Mouse (Mus musculus): ENCODE data around the gene Fat3.

The Fat3 gene

DNA sequence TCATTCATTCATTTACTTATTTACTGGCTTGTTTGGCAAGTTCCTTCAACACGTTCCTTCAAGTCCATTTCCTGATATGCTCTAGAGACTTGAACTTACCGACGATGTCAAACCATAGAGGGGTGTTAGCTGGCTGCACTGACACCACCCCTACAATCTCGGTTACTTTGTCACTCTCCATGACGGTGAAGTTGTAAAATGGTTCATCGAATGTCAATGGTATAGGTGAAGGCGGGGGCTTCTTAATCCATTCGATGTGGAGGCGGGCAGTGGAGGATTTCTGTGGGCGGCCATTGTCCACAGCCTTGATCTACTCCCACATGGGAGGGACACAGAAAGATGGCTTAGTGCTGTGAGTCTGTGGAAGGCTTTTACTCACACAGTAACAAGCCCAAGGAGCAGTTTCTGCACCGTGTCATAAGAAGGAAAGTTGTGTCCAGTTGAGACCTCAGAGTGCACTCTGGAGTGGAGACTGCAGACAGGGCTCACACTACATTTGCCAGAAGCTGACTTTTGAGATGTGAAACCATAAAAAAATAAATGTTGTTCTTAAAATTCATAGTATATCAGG, 471.3 kb downstream of the Fat3 start:
- no peak for DNase-seq (ENCODE audit: extremely low read depth, low read depth, low spot score)

DNA sequence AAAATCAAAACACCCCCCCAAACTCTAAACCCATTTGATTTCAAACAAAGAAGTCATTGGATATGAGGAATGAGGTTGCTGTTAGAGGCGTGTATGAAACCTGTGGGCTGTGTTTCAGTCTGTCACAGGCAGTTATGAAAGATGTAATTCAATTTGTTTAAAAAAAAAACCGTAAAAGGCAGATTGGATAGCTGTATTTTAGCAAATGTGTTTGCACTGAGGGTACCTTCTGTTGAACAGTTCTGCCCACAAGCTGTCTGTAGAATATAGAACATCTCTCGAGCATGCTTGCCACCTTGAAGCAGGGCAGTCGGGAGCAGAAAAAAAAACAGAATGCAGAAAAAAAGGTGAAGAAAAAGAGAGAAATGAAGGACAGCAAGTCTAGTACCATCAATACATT, 472.0 kb downstream of the Fat3 start:
- no peak for DNase-seq (ENCODE audit: extremely low read depth, low read depth, low spot score)

DNA sequence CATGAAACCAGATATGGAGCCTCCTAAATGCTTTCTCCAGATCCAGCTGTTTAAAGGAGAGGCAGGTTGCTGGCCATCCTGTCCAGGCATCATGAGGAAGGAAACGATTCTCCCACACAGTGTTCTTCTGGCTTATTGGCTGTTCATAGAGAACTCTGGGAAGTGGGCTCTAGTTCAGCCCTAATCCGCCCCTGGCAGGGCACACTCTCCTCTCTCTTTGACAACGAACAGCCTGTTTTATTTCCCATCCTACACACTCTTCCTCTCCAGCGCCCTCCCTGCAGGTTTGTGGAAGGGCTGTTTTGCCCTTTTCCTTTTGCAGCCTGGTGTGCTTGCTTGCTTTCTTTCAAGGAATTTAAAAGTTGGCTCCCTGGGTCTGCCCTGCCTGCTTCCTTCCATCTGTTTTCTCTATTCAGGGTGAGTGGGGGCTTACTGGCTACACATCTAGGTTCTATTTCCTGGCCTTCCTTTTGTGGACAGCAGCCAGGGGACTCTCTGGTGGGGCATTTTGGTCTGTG, 472.6 kb downstream of the Fat3 start:
- DNase-seq (ENCODE audit: extremely low read depth, low read depth, low spot score) = no peak

DNA sequence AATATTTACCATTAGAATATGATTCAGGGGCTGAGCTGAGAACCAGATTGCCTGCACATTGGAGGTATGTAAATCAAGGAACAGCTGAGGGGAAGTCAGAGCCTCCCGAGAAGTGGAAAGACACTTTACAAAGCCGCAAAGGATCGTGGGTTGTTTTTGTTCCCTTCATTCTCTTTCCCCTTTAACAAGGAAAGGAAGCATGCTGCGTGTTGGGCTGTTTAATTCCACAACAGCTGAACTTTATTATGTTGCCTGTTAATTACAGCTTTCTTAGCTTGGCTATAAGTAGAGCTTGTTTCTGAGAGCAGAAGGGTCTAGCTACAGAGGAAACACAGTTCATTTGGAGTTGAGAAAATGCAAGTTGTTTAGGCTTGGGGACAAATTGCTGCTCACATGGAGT, 475.0 kb downstream of the Fat3 start:
- no peak for DNase-seq (ENCODE audit: extremely low read depth, low read depth, low spot score)

DNA sequence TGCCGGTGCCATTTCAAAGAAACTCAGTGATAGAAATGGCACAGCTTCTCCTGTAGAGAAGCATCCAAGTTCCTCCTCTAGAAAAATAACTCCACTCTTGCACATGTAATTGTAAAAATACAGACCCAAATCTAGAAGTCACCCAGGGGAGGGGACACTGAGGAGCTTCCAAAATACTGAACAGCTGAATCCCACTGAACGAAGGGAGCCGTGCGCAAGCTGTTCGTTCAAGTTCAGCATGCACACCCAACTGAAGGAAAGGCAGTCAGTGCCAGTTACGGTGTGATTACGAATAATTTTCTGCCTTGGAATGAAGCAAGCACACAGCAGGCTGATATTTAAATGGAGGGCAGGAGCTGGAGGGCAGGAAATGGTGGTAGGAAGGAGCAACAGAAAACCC, 476.4 kb downstream of the Fat3 start:
- DNase-seq (ENCODE audit: extremely low read depth, low read depth, low spot score) = no peak

DNA sequence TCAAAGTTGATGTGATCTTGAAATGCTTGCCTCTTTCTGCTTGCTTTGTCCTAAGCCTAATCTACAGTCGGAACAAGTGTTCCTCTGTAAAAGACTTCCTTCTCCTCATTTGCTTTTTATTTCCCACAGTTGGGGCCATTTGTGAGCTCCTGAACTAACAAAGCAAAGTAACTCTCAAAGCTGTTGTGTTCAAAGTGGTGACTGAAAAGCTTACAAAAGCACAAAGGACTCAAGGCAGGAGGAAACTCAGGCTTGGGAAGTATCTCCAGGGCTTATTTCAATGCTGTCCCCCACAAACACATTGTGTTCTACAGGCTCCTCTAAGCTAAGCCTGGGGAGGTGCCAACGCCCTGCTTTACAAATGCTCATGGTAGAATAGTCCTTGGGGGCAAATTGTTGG, 487.0 kb downstream of the Fat3 start:
- DNase-seq (ENCODE audit: extremely low read depth, low read depth, low spot score) = no peak

DNA sequence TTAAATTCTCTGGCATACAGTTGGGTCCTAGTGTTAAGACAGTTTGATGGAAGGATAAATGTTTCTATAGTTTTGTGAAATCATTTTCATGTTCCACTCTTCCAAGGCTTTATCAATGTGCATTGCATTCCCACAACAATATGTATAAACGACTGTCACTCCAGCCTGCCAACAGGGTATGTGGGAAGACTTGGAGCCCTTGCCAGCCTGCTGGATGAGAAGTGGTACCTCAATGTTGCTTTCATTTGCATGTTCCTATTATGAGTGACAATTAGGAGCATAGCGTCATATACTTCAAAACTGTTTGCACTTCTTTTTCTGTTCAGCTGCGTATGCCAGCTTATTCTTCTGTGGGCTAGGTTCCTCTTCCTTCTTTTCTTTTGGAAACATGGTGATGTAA, 489.7 kb downstream of the Fat3 start:
- no peak for DNase-seq (ENCODE audit: extremely low read depth, low read depth, low spot score)

DNA sequence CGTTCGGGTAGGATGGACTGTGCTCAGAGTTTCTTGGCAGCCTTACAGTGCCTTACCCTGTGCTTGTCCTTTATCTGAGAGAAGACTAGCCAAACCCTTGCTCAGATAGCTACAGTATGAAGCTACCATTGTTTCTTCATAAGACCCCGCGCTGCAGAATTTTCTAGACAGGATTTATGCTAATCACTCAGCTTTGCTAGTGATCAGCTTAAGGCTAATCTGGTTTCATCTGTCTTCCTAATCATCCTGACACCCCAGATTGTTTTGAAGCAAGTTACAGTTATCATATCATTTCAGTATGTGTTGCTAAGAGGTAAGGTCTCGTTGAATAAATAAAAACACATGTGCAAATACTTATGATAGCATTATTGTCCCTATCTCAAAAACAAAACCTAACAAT, 493.6 kb downstream of the Fat3 start:
- no peak for DNase-seq (ENCODE audit: extremely low read depth, low read depth, low spot score)

DNA sequence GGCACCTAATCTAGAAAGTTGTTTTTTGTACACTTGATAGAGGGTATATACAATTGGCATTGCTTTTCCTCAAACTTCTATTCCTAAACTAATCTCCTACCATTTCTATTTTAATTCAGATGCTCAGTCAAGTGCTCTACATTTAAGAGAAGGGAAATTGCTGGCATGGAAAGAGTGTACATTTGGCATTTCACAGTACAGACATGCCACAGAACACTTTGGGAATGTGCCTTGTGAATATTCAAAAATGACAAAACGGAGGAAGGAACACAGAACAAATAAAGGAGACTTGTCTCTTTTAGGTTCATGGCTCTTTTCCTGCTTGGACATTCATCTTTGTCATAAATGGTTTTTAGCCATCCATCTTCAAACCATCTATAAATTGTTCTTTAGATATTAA, 498.1 kb downstream of the Fat3 start:
- no peak for DNase-seq (ENCODE audit: extremely low read depth, low read depth, low spot score)

DNA sequence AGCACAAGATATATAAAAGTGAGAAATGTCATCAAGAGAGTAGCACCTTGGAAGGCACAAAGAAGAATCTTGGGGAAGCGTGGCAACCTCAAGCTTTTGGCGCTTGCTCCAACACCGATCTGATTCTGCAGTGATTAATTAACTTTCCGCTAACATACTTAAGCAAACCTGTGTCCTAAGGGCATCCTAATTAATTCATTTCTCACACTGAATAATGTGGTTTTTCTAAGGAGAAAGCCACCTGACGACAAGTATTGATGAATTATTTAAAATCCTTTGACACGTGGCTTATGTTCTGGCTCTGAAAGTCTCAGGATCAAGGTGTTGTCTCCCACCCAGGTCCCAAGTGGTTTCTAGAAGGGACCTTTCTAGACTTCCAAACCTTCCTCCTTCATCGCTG, 506.3 kb downstream of the Fat3 start:
- DNase-seq (ENCODE audit: extremely low read depth, low read depth, low spot score) = no peak

DNA sequence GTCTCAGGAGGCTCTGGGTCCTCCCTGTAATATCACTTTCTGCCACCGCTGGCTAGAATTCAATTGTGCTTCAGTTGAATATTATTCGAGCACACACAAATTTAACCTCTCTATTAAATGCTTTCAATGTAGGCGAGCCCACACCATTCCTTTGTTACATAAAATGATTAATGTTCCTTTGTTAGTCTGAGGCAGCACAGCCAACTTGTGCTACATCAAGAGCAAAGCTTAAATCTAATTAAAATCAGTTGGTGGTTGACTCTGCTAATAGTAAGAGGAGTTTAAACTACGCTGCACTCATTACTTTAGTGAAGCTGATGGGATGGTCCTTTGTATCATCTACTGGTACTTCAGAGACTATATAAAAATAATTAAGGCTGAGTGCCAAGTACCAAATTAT, 506.9 kb downstream of the Fat3 start:
- no peak for DNase-seq (ENCODE audit: extremely low read depth, low read depth, low spot score)

DNA sequence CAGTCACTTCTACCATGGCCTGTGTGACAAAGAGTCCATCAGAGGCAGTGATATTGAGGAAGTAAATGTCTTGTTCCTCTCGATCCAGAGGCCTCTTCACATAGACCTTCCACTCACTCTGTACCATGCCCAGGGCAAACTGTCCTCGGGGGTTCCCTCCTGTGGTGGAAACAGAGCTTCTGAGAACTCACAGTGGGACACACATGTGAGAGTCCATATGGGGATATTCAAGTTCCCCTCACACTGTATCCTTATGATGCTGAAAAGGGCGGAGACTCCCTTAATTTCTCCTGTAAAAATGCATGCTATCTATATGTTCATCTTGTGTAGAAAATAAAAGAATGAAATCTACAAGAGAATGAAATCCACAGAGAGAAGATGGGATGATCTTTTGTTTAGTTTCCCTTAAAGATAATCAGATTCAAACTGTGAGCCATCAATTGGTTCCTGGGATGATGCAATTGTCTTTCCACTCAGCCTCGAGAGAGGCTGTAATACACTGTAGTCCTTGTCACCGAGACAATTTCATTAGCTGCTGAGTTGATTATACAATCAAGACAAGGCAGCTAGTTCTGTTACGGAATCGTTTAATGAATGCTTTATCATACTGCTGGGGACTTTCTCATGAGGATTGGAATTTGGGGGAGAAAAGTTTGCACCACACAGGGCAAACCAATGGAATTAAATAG, 508.8 kb downstream of the Fat3 start:
- DNase-seq (ENCODE audit: extremely low read depth, low read depth, low spot score) = no peak

DNA sequence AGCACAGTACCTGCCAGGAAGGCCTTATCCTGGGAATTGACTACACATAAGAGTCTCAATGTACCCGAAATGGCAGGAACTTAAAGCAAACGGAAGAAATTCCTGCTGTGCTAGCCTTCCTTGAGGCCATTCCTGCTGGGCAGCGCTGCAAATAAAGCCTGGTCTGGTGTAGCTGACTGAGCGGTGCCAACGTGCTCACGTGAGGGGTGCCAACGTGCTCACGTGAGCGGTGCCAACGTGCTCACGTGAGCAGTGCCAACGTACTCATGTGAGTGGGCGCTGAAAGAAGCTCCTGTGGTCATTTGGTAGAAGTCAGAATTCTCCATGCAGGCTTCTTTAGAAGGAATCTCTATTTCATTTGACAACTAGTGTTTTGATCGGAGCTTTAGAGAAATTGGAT, 522.8 kb downstream of the Fat3 start:
- no peak for DNase-seq (ENCODE audit: extremely low read depth, low read depth, low spot score)

DNA sequence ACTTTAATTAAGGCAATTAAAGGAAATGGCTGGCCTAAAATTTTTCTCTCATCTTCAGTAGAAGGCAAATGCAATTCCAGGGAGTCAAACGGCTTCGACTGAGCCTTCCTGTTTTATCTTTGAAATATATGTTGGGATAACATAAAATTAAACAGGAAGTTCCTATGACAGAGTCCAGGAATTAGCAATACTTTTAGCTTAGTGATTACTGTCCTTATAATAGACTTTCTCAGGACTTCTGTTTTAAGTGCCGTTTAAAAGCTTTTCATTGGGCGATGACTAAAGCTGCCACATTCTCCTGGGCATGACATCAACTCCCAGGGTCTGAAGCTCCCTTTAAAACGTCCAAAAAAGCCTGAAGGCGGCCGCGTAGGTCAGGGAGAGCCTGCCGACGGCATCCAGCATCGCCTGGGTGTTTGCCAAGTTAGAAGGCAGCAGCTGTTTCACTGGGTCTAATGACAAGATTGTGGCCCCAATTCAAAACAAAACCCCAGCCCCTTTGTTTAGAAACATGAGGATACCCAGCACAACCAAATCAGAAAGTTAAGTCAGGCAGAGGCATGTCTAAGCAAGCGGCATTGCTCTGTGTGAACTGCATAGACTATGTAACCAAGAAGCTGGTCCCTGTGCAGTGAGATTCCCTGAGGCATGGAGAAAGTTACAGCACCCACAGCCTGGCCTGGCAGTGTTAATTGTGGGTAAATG, 524.0 kb downstream of the Fat3 start:
- no peak for DNase-seq (ENCODE audit: extremely low read depth, low read depth, low spot score)

DNA sequence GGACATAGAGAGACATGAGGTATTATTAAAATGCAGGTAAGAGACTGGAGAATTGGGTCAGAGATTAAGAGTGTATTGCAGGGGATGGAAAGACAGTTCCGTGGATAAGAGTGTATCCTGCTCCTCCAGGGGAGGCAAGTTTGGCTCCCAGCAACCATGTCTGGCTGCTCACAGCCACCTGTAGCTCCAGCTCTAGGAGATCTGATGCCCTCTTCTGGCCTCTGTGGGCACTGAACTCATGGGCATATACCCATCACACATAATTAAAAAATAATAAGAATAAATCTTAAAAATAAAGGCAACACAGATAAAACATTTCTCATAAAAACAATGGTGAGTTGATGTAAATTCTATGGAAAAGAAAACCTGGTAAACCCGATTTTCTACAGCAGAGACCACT, 525.1 kb downstream of the Fat3 start:
- no peak for DNase-seq (ENCODE audit: extremely low read depth, low read depth, low spot score)

DNA sequence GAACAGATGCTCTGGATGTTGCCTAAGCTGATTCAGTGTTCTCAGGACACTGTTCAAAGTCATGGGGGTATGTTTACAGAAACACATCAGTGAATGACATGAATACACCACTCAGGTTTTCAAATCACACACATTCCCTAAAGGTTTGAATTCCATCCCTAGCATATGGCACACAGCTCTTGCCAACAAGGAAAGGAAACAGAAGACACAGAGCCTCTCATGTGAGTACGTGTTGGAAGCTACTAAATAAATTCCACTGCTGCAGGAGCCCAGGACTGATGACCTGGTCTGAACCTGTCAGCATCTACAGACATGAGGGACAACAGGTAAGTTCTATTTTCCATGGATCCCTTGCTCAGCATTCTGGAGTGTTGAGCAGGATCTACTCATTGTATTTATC, 528.9 kb downstream of the Fat3 start:
- DNase-seq (ENCODE audit: extremely low read depth, low read depth, low spot score) = no peak

DNA sequence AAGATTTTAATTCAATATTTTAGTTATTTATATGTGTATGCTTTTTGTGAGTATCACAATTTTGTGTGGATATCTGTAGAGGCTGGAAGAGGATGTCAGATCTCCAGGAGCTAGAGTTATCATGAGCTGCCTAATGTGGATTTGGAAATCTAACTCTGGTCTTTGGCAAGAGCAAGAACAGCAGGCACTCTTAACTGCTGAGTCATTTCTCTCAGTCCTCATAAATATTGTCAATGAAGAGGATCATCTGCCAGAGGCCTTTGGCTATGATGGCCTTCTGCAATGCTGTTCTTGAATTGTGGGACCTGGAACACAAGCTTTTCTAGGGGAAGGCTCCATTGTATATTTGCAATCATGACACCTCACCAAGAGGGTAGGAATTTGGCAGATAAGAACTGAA, 529.7 kb downstream of the Fat3 start:
- DNase-seq (ENCODE audit: extremely low read depth, low read depth, low spot score) = peak; percentile 56

DNA sequence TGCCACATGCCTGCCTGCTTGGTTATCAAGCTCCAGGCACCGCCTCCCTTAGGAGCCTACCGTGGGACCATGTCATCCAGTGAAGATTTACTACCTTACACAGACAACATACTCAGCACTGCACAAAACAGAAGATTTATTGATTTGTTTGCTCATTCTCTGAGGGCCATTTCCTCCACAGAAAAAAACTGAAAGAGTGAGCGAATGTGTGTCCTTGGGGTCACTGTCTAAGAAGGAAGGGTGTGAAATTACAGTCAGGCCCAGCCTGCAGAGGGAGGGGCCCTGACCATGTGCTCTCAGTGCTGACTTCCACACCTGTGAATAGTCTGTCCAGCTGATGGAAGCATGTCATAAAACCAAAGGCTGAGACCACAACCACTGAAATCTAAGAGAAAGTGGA, 536.9 kb downstream of the Fat3 start:
- no peak for DNase-seq (ENCODE audit: extremely low read depth, low read depth, low spot score)

DNA sequence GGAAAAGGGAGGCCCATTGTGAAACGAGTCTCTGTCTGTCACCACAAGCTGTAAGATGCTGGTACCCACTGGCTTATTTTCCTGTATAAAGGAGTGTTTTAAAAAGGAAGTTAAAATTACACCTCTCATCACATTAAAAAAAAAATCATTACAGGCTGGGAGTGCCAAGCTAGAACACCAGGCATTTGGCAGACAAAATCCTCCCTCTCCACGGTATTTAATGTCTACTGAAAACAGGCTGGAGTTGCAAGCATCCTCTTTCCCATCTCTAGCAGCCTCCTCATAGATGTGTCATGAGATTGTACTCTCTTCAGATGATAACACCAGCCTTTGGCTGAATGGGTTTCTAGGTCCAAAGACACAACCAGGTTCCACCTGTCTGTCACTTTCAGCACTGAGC, 538.2 kb downstream of the Fat3 start:
- DNase-seq (ENCODE audit: extremely low read depth, low read depth, low spot score) = no peak

DNA sequence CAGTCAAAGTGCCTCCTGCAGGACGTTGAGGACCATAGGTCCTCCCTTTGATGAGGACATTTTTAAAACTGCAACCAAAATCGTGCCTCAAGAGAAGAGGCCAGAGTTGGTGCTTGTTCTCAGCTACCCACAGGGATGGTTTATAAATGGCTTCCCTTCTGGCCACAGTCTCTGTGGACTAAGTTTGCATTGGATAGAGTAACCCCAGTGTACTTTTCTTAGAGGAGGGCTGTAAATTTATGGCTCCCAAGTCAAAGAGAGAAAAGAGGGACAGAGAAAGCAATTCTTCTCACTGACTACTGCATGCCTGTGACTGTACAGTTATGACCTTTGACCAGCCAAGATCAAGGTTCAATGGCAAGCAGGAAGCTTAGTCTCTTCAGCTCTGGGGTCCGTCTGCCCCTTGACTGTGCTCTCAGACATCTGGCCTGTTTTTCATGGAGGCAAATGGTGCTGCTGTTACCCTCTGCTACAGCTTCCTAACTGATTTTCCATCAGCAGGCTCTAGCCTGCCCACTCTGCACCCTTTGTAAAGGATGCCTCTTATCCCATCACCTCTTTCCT, 542.8 kb downstream of the Fat3 start:
- DNase-seq (ENCODE audit: extremely low read depth, low read depth, low spot score) = no peak

DNA sequence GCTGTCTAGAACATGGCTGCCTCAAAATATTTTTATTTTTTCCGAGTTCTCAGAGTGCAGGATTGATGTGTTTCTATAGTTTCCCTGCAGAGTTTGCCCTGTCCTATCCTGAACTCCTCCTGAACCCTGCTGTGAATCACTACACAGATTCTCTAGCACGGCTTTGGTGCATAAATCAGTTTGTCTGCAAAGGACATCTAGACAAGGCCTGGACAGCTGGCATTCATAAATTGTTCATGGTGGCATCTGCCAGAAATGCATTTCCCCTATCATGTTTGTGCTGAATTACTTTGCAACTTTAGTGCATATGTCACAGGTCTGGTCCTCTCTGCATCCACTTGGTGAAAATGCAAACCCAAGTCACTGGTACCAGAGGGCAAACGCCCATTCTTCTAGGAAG, 543.3 kb downstream of the Fat3 start:
- DNase-seq (ENCODE audit: extremely low read depth, low read depth, low spot score) = no peak

DNA sequence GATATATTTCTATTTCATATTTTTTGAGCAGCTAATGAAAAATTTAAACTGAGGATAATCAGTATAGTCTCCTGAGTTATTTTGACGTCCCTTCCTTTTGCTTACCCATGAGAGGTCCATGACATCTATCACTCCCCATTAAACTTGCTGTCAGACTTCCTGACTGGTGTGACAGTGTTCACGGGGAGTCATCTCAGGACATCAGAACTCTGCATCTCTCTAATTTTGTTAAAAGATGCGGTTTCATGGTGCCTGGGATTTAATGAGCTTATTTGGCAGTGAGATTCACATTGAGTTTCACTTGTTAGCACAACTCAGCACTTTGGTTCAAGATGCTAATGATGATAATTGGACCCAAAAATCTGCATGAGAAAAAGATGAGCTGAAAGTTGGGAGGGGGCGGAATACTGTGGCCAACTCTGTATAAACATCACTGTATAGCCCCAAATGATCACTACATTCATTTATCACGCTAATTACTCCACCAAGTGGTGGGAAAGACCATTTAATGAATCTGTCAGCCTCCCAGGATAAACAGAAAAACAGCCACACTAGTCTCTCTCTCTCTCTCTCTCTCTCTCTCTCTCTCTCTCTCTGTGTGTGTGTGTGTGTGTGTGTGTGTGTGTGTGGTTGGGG, 545.8 kb downstream of the Fat3 start:
- no peak for DNase-seq (ENCODE audit: extremely low read depth, low read depth, low spot score)
